In genomic region chr13:4313907-4314306, GRCm38 (mm10) we compare ENCODE assay signal across 20 mouse cellular contexts. TPM values are rescaled to one million over a fixed set of nuclear protein-coding genes. Genes with fewer than 3 reads are reported as not detected.
"Had no signal": no experiment of that assay in that cellular context is flagged by ENCODE, and none has a peak within 500 bp of the region (broad histone marks: within the 10 kb centered on the region; RNA-seq: fewer than 3 reads in every experiment).

No protein-coding gene starts in this region.

- H3K27me3 ChIP-seq: heart, embryonic 13.5 days; heart, embryonic 15.5 days; hindbrain, embryonic 13.5 days; hindbrain, embryonic 15.5 days; limb, embryonic 13.5 days; limb, embryonic 15.5 days; liver, embryonic 12.5 days had no signal

- H3K4me3 ChIP-seq: heart, embryonic 13.5 days; heart, embryonic 15.5 days; hindbrain, embryonic 13.5 days; hindbrain, embryonic 15.5 days; limb, embryonic 13.5 days; limb, embryonic 15.5 days; liver, embryonic 12.5 days had no signal

- H3K27ac ChIP-seq: heart, embryonic 13.5 days; heart, embryonic 15.5 days; hindbrain, embryonic 13.5 days; hindbrain, embryonic 15.5 days; hindbrain, postnatal 0 days; limb, embryonic 13.5 days; limb, embryonic 15.5 days; liver, embryonic 12.5 days; liver, embryonic 14.5 days had no signal

- H3K36me3 ChIP-seq: heart, embryonic 13.5 days; heart, embryonic 15.5 days; hindbrain, embryonic 13.5 days; hindbrain, embryonic 15.5 days; limb, embryonic 13.5 days; limb, embryonic 15.5 days; liver, embryonic 12.5 days had no signal

- DNase-seq: gastrocnemius, postnatal 14 days; gastrocnemius, postnatal 36 days; heart, adult 18-20 months; heart, postnatal 14 days; heart, postnatal 36 days; kidney, adult 11 months; kidney, postnatal 10 days; kidney, postnatal 25 days; layer of hippocampus, adult 9-11 months; layer of hippocampus, postnatal 36 days; left cerebral cortex, postnatal 4 days had no signal

- H3K4me1 ChIP-seq: heart, embryonic 13.5 days; heart, embryonic 15.5 days; hindbrain, embryonic 13.5 days; hindbrain, embryonic 15.5 days; limb, embryonic 13.5 days; limb, embryonic 15.5 days; liver, embryonic 12.5 days had no signal

RNA-seq across cellular contexts. Expression of gene Akr1c12, which starts 34.7 kb away (rescaled TPM):
- polyA plus RNA-seq: limb, embryonic 15.5 days had no signal
